Mouse (Mus musculus) heart, postnatal 0 days (tissue): ENCODE measurements around the gene Stat6.

ENCODE experiments used
- CTCF ChIP-seq: IDR thresholded peaks from 2 replicates; pipeline ENCODE4 v1.5.1; 2016; ENCODE audit warnings: antibody characterized with exemption, control low read depth, low read depth
- EP300 ChIP-seq: IDR thresholded peaks from 2 replicates; pipeline ENCODE4 v1.6.1; 2016; ENCODE audit warnings: antibody characterized with exemption, low read depth

DNA sequence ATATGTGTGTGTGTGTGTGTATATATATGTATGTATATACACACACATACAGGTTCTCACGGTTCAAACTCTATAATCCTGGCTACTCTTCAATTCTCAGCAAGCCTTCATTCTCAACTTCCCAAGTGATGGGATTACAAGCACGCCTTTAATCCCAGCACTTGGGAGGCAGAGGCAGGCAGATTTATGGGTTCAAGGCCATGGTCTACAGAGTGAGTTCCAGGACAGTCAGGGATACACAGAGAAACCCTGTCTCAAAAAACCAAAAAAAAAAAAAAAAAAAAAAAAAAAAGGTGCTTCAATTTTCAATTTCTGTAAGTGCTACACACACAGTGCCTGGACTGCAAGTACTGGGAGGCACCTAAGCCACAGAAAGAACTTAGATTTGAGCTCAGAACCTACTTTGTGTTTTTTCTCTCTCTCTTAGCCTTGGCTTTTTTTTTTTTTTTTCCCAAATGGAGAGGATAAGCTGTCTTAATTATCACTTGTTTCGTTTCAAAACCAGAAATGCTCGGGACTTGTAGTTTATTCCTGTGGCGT lies 33.1 kb downstream of the Stat6 start:
- no peak for TF ChIP-seq CTCF
- TF ChIP-seq EP300, result no peak
